Comparison of ENCODE assay signal across 13 mouse cellular contexts in the genomic region with DNA sequence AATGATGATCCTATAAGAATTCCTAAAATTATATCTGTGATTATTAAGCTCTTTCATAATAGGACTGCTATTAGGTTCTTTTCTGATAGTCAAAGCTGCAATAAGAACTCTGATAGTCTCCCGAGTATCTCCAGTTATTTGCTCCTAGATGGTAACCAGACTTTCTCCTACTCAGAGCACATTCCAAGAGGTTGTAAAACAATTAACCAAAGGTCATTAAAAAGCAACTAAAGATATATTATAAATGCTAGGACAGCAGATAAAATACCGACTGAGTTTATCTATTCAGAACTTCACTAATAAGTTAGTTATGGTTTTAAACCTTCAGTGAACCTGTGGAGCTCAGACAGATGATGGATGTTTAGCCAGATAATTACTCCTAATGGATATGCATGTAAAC. TPM values are rescaled to one million over a fixed set of nuclear protein-coding genes. Genes with fewer than 3 reads are reported as not detected.
"Had no signal": no experiment of that assay in that cellular context is flagged by ENCODE, and none has a peak within 500 bp of the region (broad histone marks: within the 10 kb centered on the region; RNA-seq: fewer than 3 reads in every experiment).

No protein-coding gene starts in this region.

RNA-seq across cellular contexts. Expression of a gene that starts 4.5 kb away (rescaled TPM):
- polyA plus RNA-seq: neural tube, embryonic 13.5 days; neural tube, embryonic 14.5 days; neural tube, embryonic 15.5 days; small intestine, adult 2 months; spleen, adult 2 months; stomach, embryonic 14.5 days; stomach, embryonic 15.5 days; stomach, embryonic 16.5 days; stomach, postnatal 0 days; testis, adult 2 months; thymus, adult 2 months; thymus, postnatal 0 days; urinary bladder, adult 2 months had no signal

RNA-seq across cellular contexts. Expression of a gene that starts 21.4 kb away (rescaled TPM):
- polyA plus RNA-seq: neural tube, embryonic 13.5 days; neural tube, embryonic 14.5 days; neural tube, embryonic 15.5 days; small intestine, adult 2 months; spleen, adult 2 months; stomach, embryonic 14.5 days; stomach, embryonic 15.5 days; stomach, embryonic 16.5 days; stomach, postnatal 0 days; testis, adult 2 months; thymus, adult 2 months; thymus, postnatal 0 days; urinary bladder, adult 2 months had no signal

RNA-seq across cellular contexts. Expression of a gene that starts 32.1 kb away (rescaled TPM):
- polyA plus RNA-seq: neural tube, embryonic 13.5 days; neural tube, embryonic 14.5 days; neural tube, embryonic 15.5 days; small intestine, adult 2 months; spleen, adult 2 months; stomach, embryonic 14.5 days; stomach, embryonic 15.5 days; stomach, embryonic 16.5 days; stomach, postnatal 0 days; testis, adult 2 months; thymus, adult 2 months; thymus, postnatal 0 days; urinary bladder, adult 2 months had no signal

RNA-seq across cellular contexts. Expression of a gene that starts 46.4 kb away (rescaled TPM):
- polyA plus RNA-seq: neural tube, embryonic 13.5 days; neural tube, embryonic 14.5 days; neural tube, embryonic 15.5 days; small intestine, adult 2 months; spleen, adult 2 months; stomach, embryonic 14.5 days; stomach, embryonic 15.5 days; stomach, embryonic 16.5 days; stomach, postnatal 0 days; testis, adult 2 months; thymus, adult 2 months; thymus, postnatal 0 days; urinary bladder, adult 2 months had no signal

RNA-seq across cellular contexts. Expression of a gene that starts 51.9 kb away (rescaled TPM):
- polyA plus RNA-seq: neural tube, embryonic 13.5 days; neural tube, embryonic 14.5 days; neural tube, embryonic 15.5 days; small intestine, adult 2 months; spleen, adult 2 months; stomach, embryonic 14.5 days; stomach, embryonic 15.5 days; stomach, embryonic 16.5 days; stomach, postnatal 0 days; testis, adult 2 months; thymus, adult 2 months; thymus, postnatal 0 days; urinary bladder, adult 2 months had no signal
